Mouse (Mus musculus) layer of hippocampus, adult 6 months (tissue): ENCODE results near the gene Drc3. TPM values are rescaled to one million over a fixed set of nuclear protein-coding genes. Genes with fewer than 3 reads are reported as not detected.

Source experiments
- long read RNA-seq, 2 experiments: library from polyadenylated mRNA; unstranded; transcript quantifications; one replicate each; pipeline ENCODE4 v2.0.0; 2019 to 2020
- polyA plus RNA-seq: library from polyadenylated mRNA; unstranded; fragments of <200 nt; fragmentation: Nextera tagmentation; gene quantifications from 2 replicates; pipeline ENCODE4 v1.2.3, GENCODE M21; 2021

The Drc3 gene
- 9.0 and 12.4 TPM in 2 replicates for polyA plus RNA-seq
- long read RNA-seq, experiment 1, transcript Drc3-203 (14 exons, 1,858 nt): major isoform, 13 of 19 reads
- long read RNA-seq, experiment 1, partial matches to known transcripts: 3 of 19 reads
- long read RNA-seq, experiment 1, other reads (novel, unspliced or antisense): 3 of 19 reads
- long read RNA-seq, experiment 2, transcript Drc3-203 (14 exons, 1,858 nt): major isoform, 22 of 37 reads
- long read RNA-seq, experiment 2, partial matches to known transcripts: 9 of 37 reads
- long read RNA-seq, experiment 2, other reads (novel, unspliced or antisense): 6 of 37 reads

GRCm38 (mm10) chr11:60352559-60353411, at the start of gene Drc3, which contains the start of gene Tom1l2:
Drc3 (plus strand) TSS chr11:60353329.
Tom1l2 (minus strand) TSS chr11:60352905.

GRCm38 (mm10) chr11:60416963-60417716, 64.0 kb downstream of the Drc3 start, which contains the start of gene Gid4:
Gid4 (plus strand) TSS chr11:60417145.

GRCm38 (mm10) chr11:60417717-60418472, 64.8 kb downstream of the Drc3 start, which contains the start of gene Atpaf2:
Atpaf2 (minus strand) TSS chr11:60418457.

Other genes with a start within 250 kb of the Drc3 start
- gene Rai1, start 248.3 kb upstream of the Drc3 start, polyA plus RNA-seq: 20.3 and 22.4 TPM in 2 replicates
- 15.7 and 16.7 TPM in 2 replicates for gene Srebf1, start 130.7 kb upstream of the Drc3 start, polyA plus RNA-seq
- 66.6 and 71.8 TPM in 2 replicates for gene Tom1l2, start 424 bp upstream of the Drc3 start, polyA plus RNA-seq
- gene Gid4, start 63.8 kb downstream of the Drc3 start, polyA plus RNA-seq: 35.2 and 42.9 TPM in 2 replicates
- 23.8 and 25.6 TPM in 2 replicates for gene Atpaf2, start 65.1 kb downstream of the Drc3 start, polyA plus RNA-seq
- gene Drg2, start 101.3 kb downstream of the Drc3 start, polyA plus RNA-seq: 54.6 and 59.3 TPM in 2 replicates
- gene Myo15, start 116.0 kb downstream of the Drc3 start, polyA plus RNA-seq: 0.04 and 0.06 TPM in 2 replicates
- gene Alkbh5, start 183.1 kb downstream of the Drc3 start, polyA plus RNA-seq: 25.1 and 36.0 TPM in 2 replicates